Mouse (Mus musculus) ES-E14 (cell line): ENCODE measurements at regions not wholly inside any gene's neighbourhood (a gene's known extent, or its start where the extent isn't known, plus 50 kb on each side); places are given as distances from the start of the nearest gene placed in this dataset.

Experiments
- CHD2 ChIP-seq: IDR thresholded peaks from 2 replicates; pipeline ENCODE4 v1.6.1; 2014; ENCODE audit warnings: mild to moderate bottlenecking, low read depth, low read length, inconsistent platforms
- MAFK ChIP-seq: IDR thresholded peaks from 2 replicates; pipeline ENCODE4 v1.6.1; 2014; ENCODE audit warnings: mild to moderate bottlenecking, low read depth, low read length, inconsistent platforms; ENCODE audit not compliant: insufficient read depth
- ZC3H11A ChIP-seq: IDR thresholded peaks from 2 replicates; pipeline ENCODE4 v1.6.1; 2012; ENCODE audit warnings: low read depth, mild to moderate bottlenecking, inconsistent platforms, low read length, borderline replicate concordance
- ZNF384 ChIP-seq: IDR thresholded peaks from 2 replicates; pipeline ENCODE4 v1.6.1; 2012; ENCODE audit warnings: low read depth, low read length, inconsistent platforms

DNA sequence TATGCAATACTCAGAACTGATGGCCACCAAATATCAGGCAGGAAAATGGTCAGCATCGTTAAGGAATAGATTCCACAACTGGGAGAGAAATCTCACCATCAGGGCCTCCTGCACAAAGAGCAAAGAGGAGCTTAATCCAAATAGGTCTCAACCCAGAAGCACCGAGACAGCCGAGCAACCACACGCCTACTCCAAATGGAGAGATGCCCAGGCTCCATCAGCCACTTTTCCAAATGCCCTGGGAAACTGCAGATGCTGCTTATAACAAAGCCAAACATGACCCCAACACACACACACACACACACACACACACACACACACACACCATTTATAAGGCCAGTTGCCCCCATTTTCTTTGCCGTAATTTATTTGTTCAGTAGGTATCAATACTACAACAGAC lies 136.2 kb upstream of the Castor2 start:
- TF ChIP-seq MAFK (no peak), ZC3H11A (no peak), ZNF384 (no peak), CHD2 (no peak)
